Mouse (Mus musculus) neural tube, embryonic 14.5 days (tissue): Measurements from ENCODE around the gene Bmp8b. TPM values are rescaled to one million over a fixed set of nuclear protein-coding genes. Genes with fewer than 3 reads are reported as not detected.

Experiments
- ATAC-seq: fragments of 200-750 bp; cut with Nextera tagmentation; 2 replicates; pipeline ENCODE4 v1.8.0; 2017; ENCODE audit warnings: low read depth, mild to moderate bottlenecking, moderate TSS enrichment, moderate library complexity
- H3K27ac ChIP-seq: fragments of 300-500 bp; sonication (generic); 2 replicates; pipeline ENCODE4 v1.5.1; 2014; ENCODE audit warnings: low read depth, mild to moderate bottlenecking, control low read depth, low read length, moderate library complexity, mixed read lengths
- H3K27me3 ChIP-seq: fragments of 300-500 bp; sonication (generic); 2 replicates; pipeline ENCODE4 v1.6.1; 2014; ENCODE audit warnings: low read length; ENCODE audit not compliant: control insufficient read depth, insufficient read depth
- H3K36me3 ChIP-seq: fragments of 300-500 bp; sonication (generic); 2 replicates; pipeline ENCODE4 v1.6.1; 2014; ENCODE audit warnings: low read length, mixed read lengths; ENCODE audit not compliant: control insufficient read depth, insufficient read depth
- H3K4me1 ChIP-seq: fragments of 300-500 bp; sonication (generic); 2 replicates; pipeline ENCODE4 v1.6.1; 2014; ENCODE audit warnings: low read length; ENCODE audit not compliant: control insufficient read depth, insufficient read depth
- H3K4me2 ChIP-seq: fragments of 300-500 bp; sonication (generic); 2 replicates; pipeline ENCODE4 v1.6.1; 2014; ENCODE audit warnings: mild to moderate bottlenecking, low read depth, low read length, control low read depth
- H3K4me3 ChIP-seq: fragments of 300-500 bp; sonication (generic); 2 replicates; pipeline ENCODE4 v1.5.1; 2014; ENCODE audit warnings: low read depth, low read length, control low read depth, mixed read lengths
- H3K9ac ChIP-seq: fragments of 300-500 bp; sonication (generic); replicated peaks from 2 replicates; pipeline ENCODE4 v1.6.1; 2014; ENCODE audit warnings: low read depth, mild to moderate bottlenecking, control low read depth, low read length, mixed read lengths
- H3K9me3 ChIP-seq: fragments of 300-500 bp; sonication (generic); 2 replicates; pipeline ENCODE4 v1.6.1; 2016; ENCODE audit warnings: low read length; ENCODE audit not compliant: control insufficient read depth
- WGBS: fragments of 180-500 bp; shearing (Covaris S2); extraction: QIAGEN DNeasy Blood & Tissue Kit; methylation state at CpG from one replicate; pipeline ENCODE4 v1.1.7; 2014; 5-methylcytosine and 5-hydroxymethylcytosine counted together
- polyA plus RNA-seq: library from polyadenylated mRNA; unstranded; fragments of >200 nt; fragmentation: Nextera tagmentation; extraction: Ambion mirVana; gene quantifications from 2 replicates; pipeline ENCODE4 v1.2.1, GENCODE M21; 2014

Bmp8b gene
- polyA plus RNA-seq, 1 experiment from 2014 or later, result 0.25 TPM

DNA sequence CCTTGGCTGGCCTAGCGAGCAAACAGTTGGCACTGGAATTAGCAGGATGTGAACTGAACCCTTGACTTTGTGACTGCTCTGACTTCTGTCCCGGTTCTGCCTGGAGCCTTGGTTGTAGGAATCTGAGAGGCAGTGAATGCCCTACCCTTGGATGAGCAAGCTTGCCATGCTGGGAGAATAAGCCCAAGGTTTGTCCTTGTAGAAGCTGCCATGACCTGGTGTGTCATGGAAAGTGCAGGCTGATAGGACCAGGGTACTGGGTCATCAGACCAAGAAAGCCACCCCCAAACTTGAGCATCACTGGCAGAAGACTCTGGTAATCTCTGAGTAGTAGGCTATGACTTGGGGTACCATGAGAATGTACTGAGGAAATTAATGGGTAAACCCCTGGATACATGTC is 16.3 kb downstream of the Bmp8b start:
- Histone ChIP-seq H3K4me3 (no peak overlapping the region), H3K4me2 (no peak overlapping the region), H3K36me3 (peaks cover 8% of the 10 kb centered on the region; the same call in 1 of the 2 replicates), H3K9ac (no peak overlapping the region), H3K27ac (no peak overlapping the region), H3K4me1 (no peaks in the 10 kb centered on the region), H3K9me3 (no peaks in the 10 kb centered on the region), H3K27me3 (no peaks in the 10 kb centered on the region)
- no peak for ATAC-seq
- 88% methylated on average over 2 of the region's 2 CpGs for WGBS

DNA sequence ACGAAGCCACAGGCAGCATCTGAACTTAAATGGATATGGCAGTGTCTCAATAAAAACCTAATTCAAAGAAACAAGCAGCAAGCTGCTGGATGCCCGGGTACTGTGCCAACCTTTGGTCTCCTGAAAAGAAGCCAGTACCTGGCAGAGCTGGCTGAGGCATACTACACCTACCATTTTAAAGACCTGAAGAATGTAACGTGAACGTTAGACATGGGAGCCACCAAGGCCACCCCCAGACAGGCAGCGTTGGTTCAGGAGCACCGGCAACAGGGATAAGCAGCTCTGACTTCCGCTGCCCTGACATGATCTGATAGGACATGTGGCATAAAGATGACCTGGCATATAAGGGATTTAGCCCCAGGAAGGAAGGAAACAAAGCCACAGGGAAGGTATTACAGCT is 21.7 kb downstream of the Bmp8b start:
- WGBS, result 97% methylated on average over 7 of the region's 7 CpGs
- Histone ChIP-seq H3K4me1 (no peaks in the 10 kb centered on the region), H3K36me3 (peaks cover 52% of the 10 kb centered on the region), H3K27ac (no peak overlapping the region), H3K27me3 (no peaks in the 10 kb centered on the region), H3K9me3 (no peaks in the 10 kb centered on the region), H3K4me2 (no peak overlapping the region), H3K4me3 (no peak overlapping the region), H3K9ac (no peak overlapping the region)
- no peak for ATAC-seq

DNA sequence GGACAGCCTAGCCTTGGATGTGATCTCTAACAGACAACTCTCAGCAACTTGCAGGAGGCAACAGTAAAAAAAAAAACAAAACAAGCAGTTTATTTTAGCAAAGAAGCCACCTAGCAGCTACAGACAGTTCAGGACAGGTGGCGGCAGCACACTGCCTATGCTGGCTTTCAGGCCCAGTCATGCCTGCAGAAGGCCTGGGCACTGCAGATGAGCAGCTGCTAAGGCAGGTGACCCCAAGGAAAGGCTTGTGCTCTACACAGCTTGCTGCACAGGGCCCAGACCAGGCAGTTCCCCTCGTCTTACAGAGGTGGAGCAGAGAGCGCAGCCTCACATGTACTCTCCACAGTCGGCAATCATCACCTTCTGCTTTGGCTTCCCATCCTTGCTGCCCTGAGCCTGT is 22.1 kb downstream of the Bmp8b start:
- H3K36me3 ChIP-seq, result peaks cover 56% of the 10 kb centered on the region
- H3K4me2 ChIP-seq, result no peak overlapping the region
- H3K27ac ChIP-seq, result no peak overlapping the region
- no peak for ATAC-seq
- no peaks in the 10 kb centered on the region for H3K9me3 ChIP-seq
- no peaks in the 10 kb centered on the region for H3K27me3 ChIP-seq
- no peaks in the 10 kb centered on the region for H3K4me1 ChIP-seq
- WGBS, result 90% methylated on average over 4 of the region's 4 CpGs
- H3K4me3 ChIP-seq, result no peak overlapping the region
- H3K9ac ChIP-seq, result no peak overlapping the region

DNA sequence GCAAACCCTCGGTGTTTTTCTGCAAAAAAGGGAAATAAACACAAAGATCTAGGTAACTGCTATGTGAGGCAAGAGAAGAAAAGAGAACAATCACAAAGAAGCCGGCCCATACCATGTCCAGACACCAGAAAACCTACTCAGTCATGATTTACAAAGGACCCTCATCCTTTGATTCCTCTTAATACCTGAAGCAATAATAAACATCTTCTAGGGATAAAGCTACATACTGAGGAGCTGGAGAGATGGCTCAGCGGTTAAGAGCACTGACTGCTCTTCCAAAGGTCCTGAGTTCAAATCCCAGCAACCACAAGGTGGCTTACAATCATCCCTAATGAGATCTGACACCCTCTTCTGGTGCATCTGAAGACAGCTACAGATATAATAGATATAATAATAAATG is 32.6 kb downstream of the Bmp8b start:
- H3K36me3 ChIP-seq, result peaks cover 19% of the 10 kb centered on the region
- no peaks in the 10 kb centered on the region for H3K27me3 ChIP-seq
- H3K4me1 ChIP-seq, result peaks cover 6% of the 10 kb centered on the region
- H3K9me3 ChIP-seq, result no peaks in the 10 kb centered on the region
- WGBS, result 88% methylated on average over 3 of the region's 3 CpGs
- H3K27ac ChIP-seq, result no peak overlapping the region
- ATAC-seq, result no peak
- no peak overlapping the region for H3K4me3 ChIP-seq
- H3K9ac ChIP-seq, result no peak overlapping the region
- no peak overlapping the region for H3K4me2 ChIP-seq

DNA sequence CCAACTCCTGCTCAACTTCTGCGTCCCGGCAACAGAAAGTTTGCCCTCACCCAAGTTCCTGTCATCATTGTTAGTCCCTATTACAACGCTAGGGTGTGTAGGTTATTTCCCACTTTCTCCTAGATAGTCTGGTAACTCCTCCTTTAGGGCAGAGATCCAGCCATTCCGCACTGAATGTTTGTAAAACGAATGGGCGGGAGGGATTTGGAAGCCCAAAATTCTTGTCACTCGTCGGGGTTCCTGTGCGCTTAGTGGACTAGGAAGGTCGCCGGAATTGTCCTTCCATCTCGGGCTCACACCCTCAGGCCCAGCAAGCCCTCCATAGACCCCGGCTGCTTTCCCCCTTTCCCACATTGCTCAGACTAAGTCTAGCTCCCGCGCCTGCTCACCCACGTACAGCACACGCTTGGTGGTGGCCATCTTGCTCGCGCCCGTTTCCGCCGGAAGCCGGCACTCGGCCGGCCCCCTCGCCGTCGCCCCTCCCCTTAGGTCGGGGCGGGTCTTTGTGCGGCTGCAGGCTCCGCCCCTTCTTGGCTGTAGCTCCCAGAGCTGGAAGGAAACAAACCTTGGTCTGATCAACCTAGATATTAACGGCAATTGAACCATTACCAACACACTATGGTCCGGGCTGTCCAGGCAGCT is 34.7 kb downstream of the Bmp8b start, which contains the start of gene Ppie:
TSS of gene Ppie (minus strand) at position 439 of the 642 bp plus-strand sequence.
- H3K27ac ChIP-seq, result peak within 1 kb of the TSS; percentile 69
- H3K4me2 ChIP-seq, result peak within 1 kb of the TSS; percentile 91
- H3K9me3 ChIP-seq, result no peaks in the 10 kb centered on the region
- peaks cover 6% of the 10 kb centered on the region for H3K4me1 ChIP-seq
- H3K4me3 ChIP-seq, result peak within 1 kb of the TSS; percentile 62
- H3K27me3 ChIP-seq, result no peaks in the 10 kb centered on the region
- peaks cover 7% of the 10 kb centered on the region; the same call in 1 of the 2 replicates for H3K36me3 ChIP-seq
- under 1% methylated on average over 34 of the region's 34 CpGs for WGBS
- H3K9ac ChIP-seq, result peak within 1 kb of the TSS; percentile 50
- peak; percentile 98 for ATAC-seq

DNA sequence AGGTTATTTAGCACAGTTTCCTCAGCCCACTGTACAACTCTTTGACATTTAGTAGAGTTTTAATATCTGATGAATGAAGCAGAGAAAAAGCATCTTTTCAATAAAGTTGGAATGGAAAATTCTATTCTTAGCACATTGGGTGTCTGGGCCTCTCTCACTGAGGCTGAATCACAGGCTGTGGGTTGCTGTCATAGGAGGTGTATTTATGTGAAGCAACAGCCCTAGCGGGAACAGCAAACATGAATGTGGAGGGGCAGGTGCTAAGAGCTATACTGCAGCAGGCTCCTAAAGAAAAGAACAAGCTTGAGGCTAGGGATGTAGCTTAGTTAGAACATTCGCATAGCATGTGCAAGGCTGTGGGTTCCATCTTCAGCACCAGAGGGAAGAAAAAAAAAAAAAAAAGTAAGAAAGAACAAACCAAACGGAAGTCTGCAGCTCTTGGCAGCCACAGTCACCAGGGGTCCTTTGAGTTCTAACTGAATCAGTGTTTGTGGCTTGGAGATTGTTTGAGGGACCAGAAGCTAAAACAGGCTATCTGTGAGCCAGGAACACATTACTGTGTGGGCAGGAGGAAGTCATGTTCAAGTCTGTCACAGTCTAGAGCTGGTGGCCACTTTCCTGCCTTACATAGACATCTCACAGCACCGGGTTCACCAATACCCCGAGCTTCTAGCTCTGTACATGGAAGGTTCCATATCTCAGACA is 42.6 kb downstream of the Bmp8b start:
- H3K9me3 ChIP-seq, result no peaks in the 10 kb centered on the region
- H3K4me1 ChIP-seq, result no peaks in the 10 kb centered on the region
- ATAC-seq, result no peak
- no peak overlapping the region for H3K9ac ChIP-seq
- H3K27ac ChIP-seq, result no peak overlapping the region
- 73% methylated on average over 5 of the region's 5 CpGs for WGBS
- H3K27me3 ChIP-seq, result no peaks in the 10 kb centered on the region
- H3K4me2 ChIP-seq, result no peak overlapping the region
- no peak overlapping the region for H3K4me3 ChIP-seq
- H3K36me3 ChIP-seq, result no peaks in the 10 kb centered on the region

DNA sequence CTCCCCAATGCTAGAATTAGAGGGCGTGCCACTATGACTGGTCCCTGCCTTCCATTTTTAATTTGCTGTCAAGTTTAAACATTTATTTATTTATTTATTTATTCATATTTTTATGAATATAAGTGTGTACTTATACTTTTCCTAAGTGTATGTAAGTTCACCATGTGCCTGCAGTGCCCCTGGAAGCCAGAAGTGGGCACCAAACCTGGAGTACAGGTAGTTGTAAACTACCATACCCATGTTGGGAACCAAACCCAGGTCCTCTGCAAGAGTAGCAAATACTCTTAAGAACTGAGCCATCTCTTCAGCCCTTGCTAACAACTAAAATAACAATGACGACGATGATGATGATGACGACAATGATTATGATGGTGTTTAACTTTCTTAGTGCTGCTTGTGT is 47.0 kb downstream of the Bmp8b start:
- H3K9me3 ChIP-seq, result no peaks in the 10 kb centered on the region
- no peak overlapping the region for H3K9ac ChIP-seq
- no peak overlapping the region for H3K27ac ChIP-seq
- H3K4me3 ChIP-seq, result no peak overlapping the region
- H3K36me3 ChIP-seq, result no peaks in the 10 kb centered on the region
- 76% methylated on average over 4 of the region's 4 CpGs for WGBS
- no peak overlapping the region for H3K4me2 ChIP-seq
- ATAC-seq, result no peak
- H3K27me3 ChIP-seq, result no peaks in the 10 kb centered on the region
- H3K4me1 ChIP-seq, result no peaks in the 10 kb centered on the region

DNA sequence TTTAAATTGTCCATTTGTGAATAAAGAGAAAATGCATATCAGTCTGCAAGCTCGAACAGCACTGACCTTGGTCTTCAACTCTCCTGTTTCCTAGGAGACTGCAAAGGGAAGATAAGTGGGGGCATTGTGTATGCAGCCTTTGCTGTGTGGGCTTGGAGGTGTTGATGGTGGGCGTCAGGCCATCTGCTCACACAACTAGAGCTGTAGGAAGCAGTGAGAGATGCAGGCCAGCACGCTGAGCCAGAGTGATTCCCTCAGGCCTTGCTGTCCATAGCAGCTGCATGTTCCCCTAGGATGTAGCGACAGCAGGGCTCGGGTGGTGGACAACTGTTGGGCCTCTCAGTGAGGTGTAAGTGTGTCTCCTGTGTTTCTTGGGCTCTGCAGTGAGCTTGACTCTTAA is 48.0 kb downstream of the Bmp8b start:
- no peak overlapping the region for H3K9ac ChIP-seq
- H3K4me1 ChIP-seq, result no peaks in the 10 kb centered on the region
- no peaks in the 10 kb centered on the region for H3K9me3 ChIP-seq
- ATAC-seq, result no peak
- no peak overlapping the region for H3K4me2 ChIP-seq
- H3K36me3 ChIP-seq, result no peaks in the 10 kb centered on the region
- H3K4me3 ChIP-seq, result no peak overlapping the region
- H3K27ac ChIP-seq, result no peak overlapping the region
- no peaks in the 10 kb centered on the region for H3K27me3 ChIP-seq
- 48% methylated on average over 5 of the region's 5 CpGs for WGBS

DNA sequence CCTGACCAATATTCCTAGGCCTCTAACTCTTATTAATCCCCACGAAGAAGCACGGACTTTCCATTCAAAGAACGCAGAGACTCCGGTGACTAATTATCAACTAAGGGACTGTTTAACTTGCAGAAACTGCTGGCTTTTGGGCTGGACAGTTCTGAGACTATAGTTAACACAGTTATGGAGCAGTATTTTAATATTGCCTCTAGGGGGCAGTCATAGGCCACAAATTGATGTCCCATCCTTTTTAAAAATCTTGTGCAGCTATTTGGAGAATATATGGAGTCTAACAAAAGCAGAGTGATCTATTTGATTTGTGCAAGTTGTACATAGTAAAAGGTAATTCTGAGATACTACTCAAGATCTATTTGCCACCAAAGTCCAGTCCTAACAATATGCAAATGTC is 50.0 kb downstream of the Bmp8b start:
- H3K4me1 ChIP-seq, result no peaks in the 10 kb centered on the region
- H3K27ac ChIP-seq, result no peak overlapping the region
- H3K4me2 ChIP-seq, result no peak overlapping the region
- no peak overlapping the region for H3K4me3 ChIP-seq
- WGBS, result 27% methylated on average over 4 of the region's 4 CpGs
- ATAC-seq, result no peak
- no peaks in the 10 kb centered on the region for H3K36me3 ChIP-seq
- no peak overlapping the region for H3K9ac ChIP-seq
- H3K27me3 ChIP-seq, result no peaks in the 10 kb centered on the region
- H3K9me3 ChIP-seq, result no peaks in the 10 kb centered on the region
